Mouse (Mus musculus) layer of hippocampus, postnatal 36 days (tissue): ENCODE results near the gene Gm45837. TPM values are rescaled to one million over a fixed set of nuclear protein-coding genes. Genes with fewer than 3 reads are reported as not detected.

Source experiments
- DNase-seq, 2 experiments: peaks; one replicate each; pipeline ENCODE4 v3.0.0; 2022
- total RNA-seq, 2 experiments: library from RNA; stranded (reverse); gene quantifications; 2 replicates each; pipeline ENCODE4 v1.2.3; 2021

Gene Gm45837
- total RNA-seq, 2 experiments from 2014 or later: 3.0 TPM; not detected in 1

- no peak for DNase-seq
These were observed 55.3 kb downstream of the Gm45837 start for GRCm38 (mm10) chr7:101465850-101466580.

GRCm38 (mm10) chr7:101466581-101467081, 55.9 kb downstream of the Gm45837 start:
- DNase-seq: no peak

- DNase-seq: no peak
These were observed 60.7 kb downstream of the Gm45837 start for GRCm38 (mm10) chr7:101471423-101471822.

GRCm38 (mm10) chr7:101471968-101472480, 61.3 kb downstream of the Gm45837 start:
- no peak for DNase-seq

- no peak for DNase-seq
These were observed 62.2 kb downstream of the Gm45837 start for GRCm38 (mm10) chr7:101472598-101473558.

GRCm38 (mm10) chr7:101474399-101474811, 63.7 kb downstream of the Gm45837 start:
- DNase-seq: no peak

- no peak for DNase-seq
These were observed 65.3 kb downstream of the Gm45837 start for GRCm38 (mm10) chr7:101476028-101476427.

- DNase-seq: no peak
These were observed 65.8 kb downstream of the Gm45837 start for GRCm38 (mm10) chr7:101476493-101476892.

- no peak for DNase-seq
These were observed 66.5 kb downstream of the Gm45837 start for GRCm38 (mm10) chr7:101477200-101477599.

GRCm38 (mm10) chr7:101478099-101478498, 67.4 kb downstream of the Gm45837 start:
- no peak for DNase-seq

GRCm38 (mm10) chr7:101479841-101480240, 69.2 kb downstream of the Gm45837 start:
- no peak for DNase-seq

GRCm38 (mm10) chr7:101480671-101481070, 70.0 kb downstream of the Gm45837 start:
- DNase-seq: no peak

GRCm38 (mm10) chr7:101481872-101482498, 71.3 kb downstream of the Gm45837 start:
- DNase-seq: no peak

GRCm38 (mm10) chr7:101482499-101483081, 71.9 kb downstream of the Gm45837 start:
- DNase-seq: no peak

- no peak for DNase-seq
These were observed 72.9 kb downstream of the Gm45837 start for GRCm38 (mm10) chr7:101483498-101484115.

- DNase-seq: no peak
These were observed 76.4 kb downstream of the Gm45837 start for GRCm38 (mm10) chr7:101487102-101487501.

- no peak for DNase-seq
These were observed 80.3 kb downstream of the Gm45837 start for GRCm38 (mm10) chr7:101490952-101491351.

- no peak for DNase-seq
These were observed 87.7 kb downstream of the Gm45837 start for GRCm38 (mm10) chr7:101498385-101498784.

GRCm38 (mm10) chr7:101499251-101499650, 88.6 kb downstream of the Gm45837 start:
- no peak for DNase-seq

GRCm38 (mm10) chr7:101499701-101500100, 89.0 kb downstream of the Gm45837 start:
- DNase-seq: no peak

GRCm38 (mm10) chr7:101501236-101501635, 90.5 kb downstream of the Gm45837 start:
- no peak for DNase-seq

GRCm38 (mm10) chr7:101501675-101502074, 91.0 kb downstream of the Gm45837 start:
- DNase-seq: no peak
